Mouse (Mus musculus): ENCODE measurements around the gene Elp5.
"Not testable (repeated sequence)": the region's sequence is repeated elsewhere in the genome, so short reads cannot be mapped to it uniquely, and the experiment has no call there.

Elp5 gene

DNA sequence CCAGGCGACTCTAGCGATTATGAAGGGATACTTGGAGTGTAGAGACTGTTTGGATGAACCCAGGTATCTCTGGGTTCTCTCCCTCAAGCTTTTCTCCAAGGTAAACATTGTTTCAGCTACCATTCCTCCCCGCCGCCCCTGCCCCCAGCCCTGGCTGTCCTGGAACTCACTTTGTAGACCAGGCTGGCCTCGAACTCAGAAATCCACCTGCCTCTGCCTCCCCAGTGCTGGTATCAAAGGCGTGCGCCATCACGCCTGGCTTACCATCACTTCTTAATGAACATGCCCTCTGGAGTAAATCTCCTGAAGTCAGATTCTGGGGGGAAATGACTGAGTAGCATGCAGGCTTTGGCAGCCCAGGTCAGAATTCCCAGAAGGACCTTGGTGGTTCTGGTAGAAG is at the start of gene Elp5:
Gene Elp5 (minus strand): TSS at position 293 of the 400 bp plus-strand sequence.
- DNase-seq: no peak

DNA sequence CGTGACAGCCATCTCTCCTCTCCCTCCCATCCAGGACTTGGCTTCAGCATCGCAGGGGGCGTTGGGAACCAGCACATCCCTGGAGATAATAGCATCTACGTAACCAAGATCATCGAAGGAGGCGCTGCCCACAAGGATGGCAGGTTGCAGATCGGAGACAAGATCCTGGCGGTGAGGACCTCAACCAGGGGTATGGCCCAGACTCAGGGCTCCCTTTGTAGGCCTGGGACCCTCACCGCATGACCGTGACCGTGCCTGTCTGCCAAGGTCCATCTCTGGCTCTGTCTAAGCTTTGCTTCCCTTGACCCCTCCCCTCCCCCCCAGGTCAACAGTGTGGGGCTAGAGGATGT is 49.0 kb upstream of the Elp5 start:
- DNase-seq: no peak

DNA sequence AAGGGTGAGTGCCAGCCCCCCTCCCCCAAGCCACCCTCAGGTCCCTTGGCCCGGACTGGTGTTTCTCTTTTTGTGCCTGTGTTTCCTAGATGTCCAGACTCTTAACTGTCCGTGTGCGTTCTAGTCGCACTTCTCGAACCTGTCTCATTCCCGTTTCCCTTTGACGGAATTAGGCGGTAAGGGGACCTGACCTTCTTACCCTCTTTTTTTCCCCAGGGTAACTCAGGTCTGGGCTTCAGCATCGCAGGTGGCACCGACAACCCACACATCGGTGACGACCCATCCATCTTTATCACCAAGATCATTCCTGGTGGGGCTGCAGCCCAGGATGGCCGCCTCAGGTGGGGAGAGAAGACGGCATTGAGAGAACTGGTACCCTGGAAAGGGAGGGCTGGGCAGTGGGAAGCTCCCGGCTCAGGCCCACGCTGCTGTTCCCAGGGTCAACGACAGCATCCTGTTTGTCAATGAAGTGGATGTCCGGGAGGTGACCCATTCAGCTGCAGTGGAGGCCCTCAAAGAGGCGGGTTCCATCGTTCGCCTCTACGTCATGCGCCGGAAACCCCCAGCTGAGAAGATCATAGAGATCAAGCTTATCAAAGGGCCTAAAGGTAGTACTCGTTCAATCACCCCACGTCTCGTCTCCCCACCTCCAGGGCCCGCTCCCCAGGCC is 48.5 kb upstream of the Elp5 start:
- no peak for DNase-seq

DNA sequence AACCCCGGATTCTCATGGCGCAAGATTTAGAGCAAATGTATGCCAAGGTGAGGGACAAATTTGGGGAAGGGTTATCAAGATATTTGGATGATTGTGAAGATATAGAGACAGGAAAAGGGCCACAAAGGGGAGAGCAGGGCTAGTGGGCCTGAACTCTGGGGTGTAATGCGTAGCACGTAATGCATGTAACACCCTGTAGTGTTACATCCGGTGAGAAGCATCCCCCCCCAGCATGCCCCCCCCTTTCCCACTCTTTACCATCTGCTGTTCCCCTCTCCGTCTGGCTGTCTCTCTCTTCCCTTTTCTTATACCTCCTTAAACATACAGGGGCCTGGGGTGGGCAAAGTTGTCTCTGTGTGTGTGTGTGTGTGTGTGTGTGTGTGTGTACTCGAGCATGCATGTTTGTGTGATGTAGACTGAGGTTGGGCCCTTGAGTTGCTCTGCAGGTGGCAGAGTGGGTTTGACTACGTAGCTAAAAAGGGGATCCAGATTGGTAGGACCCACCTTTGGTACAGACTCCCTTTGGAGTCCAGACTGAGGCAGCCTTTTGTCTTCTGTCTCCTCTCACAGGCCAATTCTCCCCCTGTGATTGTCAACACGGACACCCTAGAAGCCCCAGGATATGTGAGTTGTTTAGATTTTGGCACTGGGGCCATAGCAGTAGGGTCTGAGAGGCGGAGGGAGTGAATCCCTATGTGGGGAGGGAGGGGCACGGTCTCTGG is 47.7 kb upstream of the Elp5 start:
- no peak for DNase-seq

DNA sequence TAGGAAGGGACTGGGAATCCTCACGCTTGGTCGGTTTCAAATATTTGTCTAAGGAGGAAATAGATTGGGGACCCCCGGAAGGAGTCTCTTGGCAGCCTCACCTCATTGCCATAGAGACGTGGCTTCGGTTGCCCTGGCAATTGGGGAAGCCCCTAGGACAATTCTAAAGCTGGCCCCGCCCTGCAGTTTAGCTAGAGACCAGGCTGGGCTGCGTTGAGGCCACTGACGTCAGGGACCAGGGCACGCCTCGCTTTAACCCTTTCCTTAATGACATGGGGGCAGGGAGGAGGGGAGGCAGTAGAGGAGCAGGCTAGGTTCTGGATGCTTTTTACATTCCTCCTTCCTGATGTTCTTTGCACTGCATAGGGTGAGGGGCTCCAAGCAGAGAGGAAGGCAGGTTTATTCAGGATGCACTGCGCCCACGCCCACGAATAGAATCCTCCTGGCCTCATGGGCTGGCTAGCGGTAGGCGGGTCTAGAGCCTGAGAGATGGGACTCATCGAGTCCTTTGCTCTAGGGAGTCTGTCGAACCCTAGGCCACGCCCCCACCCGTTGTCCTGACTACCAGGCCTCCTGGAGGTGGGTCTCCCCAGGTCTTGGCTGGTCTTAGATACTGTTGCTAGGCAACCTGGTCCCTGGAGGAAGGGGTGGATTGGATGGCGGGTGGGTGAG is 46.9 kb upstream of the Elp5 start:
- DNase-seq: peak; percentile 92

DNA sequence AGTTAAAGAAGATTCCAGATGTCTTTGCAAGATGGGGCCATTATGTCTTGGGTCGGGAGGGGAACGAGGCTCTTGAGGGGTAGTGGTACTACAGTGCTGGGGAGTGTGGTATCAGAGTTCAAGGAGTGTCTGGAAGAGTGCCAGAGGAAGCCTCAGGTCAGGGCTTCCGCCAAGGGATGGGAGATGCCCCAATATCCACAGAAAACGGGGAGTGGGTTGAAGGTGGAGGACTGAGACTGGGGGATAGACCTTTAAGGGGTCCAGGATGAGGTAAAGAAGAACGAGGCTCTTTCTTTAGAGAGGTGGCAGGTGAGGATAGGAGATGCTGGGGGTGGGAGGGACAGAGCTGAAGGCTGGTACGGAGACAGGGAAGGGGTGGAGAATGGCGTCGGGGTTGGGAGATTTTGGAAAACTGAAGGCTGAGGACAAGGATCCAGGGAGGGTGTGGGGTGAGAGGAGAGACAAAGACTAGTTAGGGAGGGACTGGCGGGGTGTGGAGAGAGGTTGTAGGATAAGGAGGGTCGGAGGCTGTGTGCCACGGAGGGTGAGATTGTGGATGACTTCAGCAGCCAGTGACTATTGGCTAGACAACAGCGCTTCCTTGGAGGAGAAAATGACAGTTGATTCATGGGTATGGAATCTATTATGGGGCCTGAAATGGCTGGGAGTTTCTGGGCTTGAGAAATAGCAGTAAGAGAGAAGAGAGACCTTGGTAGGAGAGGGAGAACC is 46.2 kb upstream of the Elp5 start:
- no peak for DNase-seq

DNA sequence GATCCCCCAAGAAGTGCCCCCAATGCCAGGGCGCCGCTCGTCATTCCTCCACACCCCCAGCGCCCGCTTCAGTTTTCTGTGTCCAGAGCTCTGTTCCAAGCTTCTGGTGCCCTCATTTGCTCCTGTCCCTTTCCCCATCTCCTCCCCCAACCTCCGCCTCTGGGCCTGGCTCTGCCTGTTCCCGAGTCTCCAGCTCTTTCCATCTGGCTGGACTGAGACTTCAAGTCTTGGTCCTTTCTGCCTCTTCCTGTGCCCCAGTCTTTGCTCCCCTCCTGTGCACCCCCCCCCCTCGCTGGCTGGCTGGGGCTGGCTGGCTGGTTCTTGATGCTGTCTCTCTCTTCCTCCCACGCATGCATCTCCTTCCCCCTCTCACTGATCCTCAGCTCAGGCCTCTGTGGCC is 45.1 kb upstream of the Elp5 start:
- DNase-seq: peak; percentile 60

DNA sequence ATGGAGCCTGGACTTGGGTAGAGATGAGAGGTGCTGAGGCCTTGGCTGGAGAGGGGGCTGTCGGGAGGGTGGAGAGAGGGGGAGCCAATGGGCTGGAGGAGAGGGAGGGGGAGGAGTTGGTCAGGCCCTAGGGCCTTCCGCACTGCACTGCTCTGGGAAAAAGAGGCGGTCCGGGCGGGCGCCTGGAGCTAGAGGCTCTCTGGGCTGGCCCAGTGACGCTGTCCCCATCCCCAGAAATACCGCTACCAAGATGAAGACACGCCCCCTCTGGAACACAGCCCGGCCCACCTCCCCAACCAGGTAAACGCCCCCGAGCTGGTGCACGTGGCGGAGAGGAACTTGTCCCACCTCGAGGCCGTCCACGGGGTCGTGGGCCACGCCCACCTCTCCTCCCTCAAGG is 44.4 kb upstream of the Elp5 start:
- peak; percentile 29 for DNase-seq

DNA sequence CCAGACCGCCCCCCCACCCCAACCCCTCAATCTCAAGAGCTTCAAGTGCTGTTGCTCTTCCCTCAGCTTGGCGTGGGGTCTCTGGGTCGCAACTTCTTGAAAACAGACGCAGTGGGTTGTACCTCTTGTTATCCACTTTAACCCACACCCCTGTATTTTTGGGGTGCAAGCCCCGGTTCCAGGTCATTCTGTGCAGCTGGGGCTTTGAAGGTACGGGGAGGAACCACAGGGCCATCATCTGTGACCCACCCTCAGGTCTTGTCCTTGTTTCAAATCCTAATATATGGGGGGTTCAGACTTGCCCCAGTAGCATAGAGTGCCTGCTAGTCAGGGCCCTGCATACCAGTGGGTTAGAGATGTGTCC is 41.8 kb upstream of the Elp5 start:
- no peak for DNase-seq

DNA sequence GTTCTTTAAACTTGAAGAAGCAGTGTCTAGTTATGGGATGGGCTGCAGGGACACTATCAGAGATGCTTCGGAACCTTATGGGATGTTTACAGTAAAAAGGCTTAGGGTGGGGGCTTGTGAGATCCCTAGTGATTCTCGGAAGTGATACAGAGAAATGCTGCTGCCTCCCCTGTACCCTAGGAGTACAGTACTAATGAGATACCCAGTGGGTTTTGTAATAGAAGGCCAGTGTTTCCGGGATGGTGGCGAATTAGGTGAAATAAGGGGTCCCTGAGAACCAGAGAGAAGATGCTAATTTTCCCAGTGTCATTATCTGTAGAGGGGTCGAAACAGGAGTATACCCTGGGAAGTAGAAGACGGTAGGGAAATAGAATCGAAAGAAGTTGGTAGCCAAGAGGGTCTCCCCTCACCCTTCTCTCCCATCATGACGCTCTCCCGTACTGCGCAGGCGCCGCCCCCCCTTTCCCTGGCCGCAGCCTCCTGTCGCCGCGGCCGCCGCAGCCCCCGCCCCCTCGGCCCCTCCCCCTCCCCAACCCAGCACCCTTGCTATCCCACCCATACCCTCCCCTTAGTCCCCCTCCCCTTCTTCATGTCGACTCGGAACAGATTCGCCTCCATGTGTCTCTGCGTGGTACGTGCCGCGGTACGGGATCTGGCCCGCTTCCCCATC is 41.3 kb upstream of the Elp5 start:
- peak; percentile 39 for DNase-seq

DNA sequence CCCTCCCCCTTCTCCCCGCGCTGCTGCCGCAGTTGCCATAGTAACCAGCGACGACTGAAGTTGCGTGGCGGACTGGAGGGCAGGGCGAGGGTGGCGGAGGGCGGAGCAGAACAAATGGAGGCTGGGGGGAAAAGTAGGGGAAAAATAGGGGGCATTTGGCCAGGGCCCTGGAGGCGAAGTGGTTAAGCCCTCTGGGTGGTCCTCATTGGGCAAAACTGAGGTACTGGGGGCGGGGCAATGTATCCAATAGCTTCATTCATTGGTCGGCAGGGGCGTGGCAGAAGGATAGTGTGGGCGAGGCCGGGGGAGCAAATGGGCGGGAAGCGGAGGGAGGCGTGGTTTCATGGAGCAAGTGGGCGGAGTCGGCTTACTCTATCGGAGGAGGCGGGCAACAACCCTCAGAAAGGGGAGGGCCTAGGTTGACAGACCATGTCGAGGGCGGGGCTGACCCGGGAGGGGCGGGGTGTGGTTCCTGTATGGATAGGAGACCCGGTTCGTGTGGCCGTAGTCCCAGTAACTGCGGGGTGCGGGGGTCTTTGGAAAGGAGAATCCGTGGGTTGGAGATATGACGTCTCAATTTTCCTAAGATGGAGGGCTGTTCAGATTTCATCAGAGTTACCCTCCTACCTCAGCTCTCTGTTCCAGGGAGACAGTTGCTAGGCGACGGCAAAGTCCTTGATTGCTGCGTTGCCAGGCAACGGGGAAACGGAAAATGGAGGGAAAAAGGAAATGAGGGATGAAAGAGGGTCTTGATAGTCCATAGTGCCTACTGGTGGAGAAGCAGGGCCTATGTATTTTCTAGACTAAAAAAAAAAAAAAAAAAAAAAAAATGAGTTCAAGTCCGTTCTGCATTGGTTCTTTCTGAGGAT is 39.2 kb upstream of the Elp5 start:
- peak; percentile 97 for DNase-seq

DNA sequence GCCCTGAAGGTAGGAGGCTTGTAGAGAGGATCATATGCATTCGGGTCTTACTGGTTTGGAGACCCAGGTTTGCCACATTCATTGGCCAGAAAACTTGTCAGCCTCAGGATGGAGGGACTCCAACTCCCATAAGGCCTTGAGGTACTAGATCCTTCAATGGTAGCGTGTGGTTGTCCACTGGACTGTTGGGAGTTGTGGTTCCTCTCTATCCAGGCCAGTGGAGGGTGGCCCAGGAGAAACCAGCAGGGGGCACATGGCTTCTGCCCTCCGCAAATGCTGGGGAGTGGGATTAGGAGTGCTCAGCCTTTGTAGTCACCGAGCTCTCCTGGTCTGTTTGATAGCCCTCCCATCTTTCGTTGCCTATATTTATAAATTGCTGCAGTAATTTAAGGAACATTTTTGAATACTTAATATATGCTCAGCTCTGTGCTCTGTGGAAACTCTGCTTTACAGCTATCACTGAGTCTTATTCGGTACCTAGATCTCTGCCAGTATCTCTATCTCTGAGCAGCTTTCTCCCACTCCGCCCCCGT is 38.5 kb upstream of the Elp5 start:
- DNase-seq: peak; percentile 86

DNA sequence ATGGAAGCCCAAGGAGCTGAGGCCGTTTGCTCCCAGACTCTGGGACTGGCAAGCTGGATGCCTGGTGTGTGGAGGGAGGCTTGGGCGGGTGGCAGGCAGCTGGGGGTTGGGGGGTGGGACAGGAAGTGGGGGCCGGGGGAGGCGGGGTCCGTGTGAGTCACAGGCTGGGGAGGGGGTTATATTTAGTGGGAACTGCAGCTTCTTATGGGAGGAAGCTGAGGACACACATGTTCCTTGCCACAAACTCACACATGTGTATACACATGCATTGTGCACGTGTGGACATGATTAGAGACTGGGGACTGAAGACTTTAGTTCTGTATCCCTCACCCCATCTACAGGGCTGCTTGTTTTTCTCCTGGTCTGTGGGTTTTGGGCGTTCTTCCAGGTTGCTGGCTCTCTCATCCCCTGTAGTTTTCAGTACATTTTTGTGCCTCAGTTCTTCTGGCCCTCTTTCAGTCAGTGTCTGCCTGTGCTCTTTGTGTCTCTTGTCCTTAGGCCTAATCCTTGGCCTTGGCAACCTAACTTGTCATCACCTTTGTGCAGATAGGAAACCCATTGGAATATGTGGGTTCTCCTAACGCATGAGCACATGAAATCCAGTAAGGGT is 37.8 kb upstream of the Elp5 start:
- DNase-seq: no peak

DNA sequence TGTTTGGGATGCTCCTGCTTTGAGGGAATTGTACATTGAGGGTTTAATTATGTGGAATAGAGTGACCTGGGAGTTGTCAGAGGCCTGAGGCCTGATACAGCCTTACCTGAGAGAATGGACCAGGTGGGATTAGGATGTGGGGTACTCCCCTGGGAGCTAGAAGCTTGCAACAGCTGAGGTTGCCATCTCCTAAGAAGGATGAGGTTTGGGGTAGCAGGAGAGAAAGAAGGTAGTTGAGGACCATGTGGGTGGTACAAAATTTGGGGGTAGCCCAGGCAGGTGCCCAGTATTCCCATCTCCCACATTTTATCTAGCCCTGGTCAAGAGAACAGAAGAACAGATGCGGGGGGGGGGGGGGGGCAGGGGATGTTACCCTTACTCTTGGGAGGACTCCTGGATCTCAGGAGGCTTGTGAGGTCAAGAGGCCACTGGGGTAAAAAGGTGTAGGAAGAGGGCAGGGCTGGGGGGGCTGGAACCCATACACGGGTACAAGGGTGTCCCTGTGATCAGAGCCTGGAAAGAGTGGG is 37.2 kb upstream of the Elp5 start:
- DNase-seq: no peak

DNA sequence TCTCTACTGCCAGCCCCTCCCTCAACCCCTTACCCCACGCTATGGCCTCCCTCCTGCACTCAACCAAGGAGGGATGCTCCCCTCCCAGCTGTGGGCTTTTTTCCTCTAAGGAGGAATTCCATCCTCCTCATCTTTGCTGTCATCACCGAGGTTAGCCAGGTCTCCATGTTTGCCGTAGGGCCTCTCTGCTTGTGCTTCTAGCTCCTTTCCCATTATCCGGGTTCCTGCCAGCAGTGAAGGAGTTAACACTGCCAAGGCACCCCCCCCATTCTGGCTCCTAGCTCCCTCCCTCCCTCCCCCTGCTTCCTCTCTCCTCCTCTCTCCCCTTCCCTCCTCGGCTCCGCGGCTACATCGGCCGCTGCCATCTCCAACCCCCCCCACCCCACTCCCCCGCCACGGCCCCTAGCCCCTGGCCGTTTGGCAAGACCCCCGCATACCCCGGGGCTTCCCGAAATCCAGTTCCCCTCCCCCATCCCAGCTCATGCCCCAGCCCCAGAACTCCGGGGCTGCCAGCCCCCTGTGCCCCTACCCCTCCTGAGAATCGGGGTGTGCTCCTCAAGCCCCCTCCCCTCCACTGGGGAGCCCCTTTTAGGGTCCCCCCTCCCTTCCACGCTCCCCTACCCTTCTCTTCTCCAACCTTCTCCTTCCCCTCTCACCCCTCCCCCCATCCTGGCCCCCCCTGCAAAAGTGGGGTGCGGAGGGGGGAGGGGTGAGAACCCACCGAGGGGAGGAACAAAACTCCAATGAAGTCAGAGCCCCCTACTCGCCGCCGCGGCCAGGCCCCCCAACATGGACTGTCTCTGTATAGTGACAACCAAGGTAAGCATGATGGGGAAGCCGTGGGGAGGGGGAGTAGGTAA is 36.0 kb upstream of the Elp5 start:
- peak; percentile 78 for DNase-seq

DNA sequence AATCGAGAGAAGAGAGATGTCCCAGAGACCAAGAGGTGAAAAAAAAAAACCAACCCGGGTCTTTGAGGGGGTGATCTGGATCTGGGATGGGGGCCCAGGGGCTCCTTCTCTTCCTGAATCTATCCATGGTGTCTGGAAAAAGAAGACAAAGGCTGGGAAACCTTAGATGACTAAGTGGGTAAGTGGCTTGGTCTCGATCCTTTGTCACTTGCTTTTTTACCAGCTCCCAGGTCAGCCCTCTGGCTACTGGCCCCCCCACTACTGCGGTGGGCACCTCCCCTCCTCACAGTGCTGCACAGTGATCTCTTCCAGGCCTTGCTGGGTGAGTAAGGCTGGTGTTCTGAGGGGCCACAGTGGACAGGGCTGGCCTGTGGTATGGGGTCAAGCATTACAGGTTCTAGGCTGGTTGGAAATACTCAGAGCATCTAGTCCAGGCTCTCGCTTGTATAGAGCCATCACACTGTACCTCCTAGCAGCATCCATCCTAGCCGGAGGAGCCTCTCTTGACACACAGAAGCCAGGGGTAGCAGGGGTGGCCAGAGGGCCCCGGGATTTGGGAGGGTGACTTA is 35.0 kb upstream of the Elp5 start:
- DNase-seq: no peak

DNA sequence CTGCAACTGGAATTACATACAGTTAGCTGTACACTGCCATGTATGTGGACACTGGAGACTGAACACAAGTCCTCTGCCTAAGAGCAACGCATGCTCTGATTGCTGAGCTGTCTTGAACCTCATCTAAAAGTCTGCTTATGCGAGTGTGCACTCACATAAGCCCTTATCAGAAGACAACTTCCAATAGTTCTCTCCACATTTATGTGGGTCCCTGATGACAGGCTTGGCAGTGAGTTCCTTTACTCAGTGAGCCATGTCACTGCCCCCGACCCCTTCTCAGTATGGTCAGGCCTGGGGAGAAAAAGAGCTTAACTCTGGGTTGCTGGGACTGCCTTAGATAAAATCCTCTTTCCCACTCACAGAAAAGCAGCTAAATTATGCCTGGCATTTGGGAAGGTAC is 34.4 kb upstream of the Elp5 start, which contains the start of gene Dlg4:
Gene Dlg4 (plus strand): TSS at position 274 of the 400 bp plus-strand sequence.
- no peak for DNase-seq

DNA sequence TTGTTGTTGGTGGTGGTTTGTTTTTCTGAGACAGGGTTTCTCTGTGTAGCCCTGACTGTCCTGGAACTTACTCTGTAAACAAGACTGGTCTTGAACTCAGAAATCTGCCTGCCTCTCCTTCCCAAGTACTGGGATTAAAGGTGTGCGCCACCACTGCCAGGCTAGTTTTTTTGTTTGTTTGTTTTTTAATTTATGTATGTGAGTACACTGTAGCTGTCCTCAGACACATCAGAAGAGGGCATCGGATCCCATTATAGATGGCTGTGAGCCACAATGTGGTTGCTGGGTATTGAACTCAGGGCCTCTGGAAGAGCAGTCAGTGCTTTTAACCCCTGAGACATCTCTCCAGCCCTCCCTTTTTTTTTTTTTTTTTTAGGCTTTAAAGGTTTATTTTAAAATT is 33.9 kb upstream of the Elp5 start:
- not testable (repeated sequence) for DNase-seq

DNA sequence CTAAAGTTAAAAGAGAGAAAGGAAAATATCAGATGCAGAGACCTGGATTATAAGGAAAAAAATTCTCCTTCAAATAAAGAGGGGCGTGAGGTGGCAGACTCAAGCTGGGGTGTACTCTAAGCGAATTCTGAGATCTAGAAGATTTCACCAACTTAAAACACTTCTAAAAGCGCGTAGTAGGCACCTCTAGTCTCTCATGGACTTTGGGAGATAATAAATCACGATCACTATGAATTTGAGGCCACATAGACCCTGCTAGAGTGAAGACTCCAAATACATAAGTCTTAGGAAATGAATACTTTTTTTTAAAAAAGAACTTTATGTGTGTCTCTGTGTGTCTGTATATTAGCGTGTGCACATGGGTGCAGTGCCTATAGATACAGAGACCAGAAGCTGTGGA is 33.4 kb upstream of the Elp5 start:
- DNase-seq: no peak
